Mouse (Mus musculus) adrenal gland, postnatal 36 days (tissue): ENCODE measurements around the gene Ciita. TPM values are rescaled to one million over a fixed set of nuclear protein-coding genes. Genes with fewer than 3 reads are reported as not detected.

Experiments
- DNase-seq, 2 experiments: peaks; one replicate each; pipeline ENCODE4 v3.0.0; 2021; ENCODE audit warnings: mixed read lengths in 1 of 2
- total RNA-seq, 2 experiments: library from RNA; stranded (reverse); gene quantifications; 2 replicates each; pipeline ENCODE4 v1.2.3; 2021

Gene Ciita
- total RNA-seq, 2 experiments from 2014 or later = 1.7 TPM

DNA sequence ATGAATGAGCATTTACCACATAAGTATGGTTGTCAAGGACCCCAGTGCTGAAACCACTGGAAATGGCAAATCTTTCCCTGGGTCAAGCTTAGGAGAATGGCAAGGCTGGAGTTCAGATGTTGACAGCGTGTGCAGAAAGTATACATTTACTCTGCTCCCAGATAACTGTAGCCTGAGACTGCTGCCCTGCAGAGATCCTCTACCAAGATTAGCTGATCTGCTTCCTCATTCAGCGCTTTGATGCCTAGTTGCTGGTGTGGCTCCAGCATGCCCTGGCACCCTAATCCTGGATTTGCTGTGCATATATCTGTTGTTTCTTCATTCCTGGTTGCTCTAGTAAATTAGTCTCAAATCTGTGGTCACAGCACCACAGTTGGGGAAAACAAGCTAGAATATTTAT is 74.0 kb downstream of the Ciita start:
- no peak for DNase-seq

DNA sequence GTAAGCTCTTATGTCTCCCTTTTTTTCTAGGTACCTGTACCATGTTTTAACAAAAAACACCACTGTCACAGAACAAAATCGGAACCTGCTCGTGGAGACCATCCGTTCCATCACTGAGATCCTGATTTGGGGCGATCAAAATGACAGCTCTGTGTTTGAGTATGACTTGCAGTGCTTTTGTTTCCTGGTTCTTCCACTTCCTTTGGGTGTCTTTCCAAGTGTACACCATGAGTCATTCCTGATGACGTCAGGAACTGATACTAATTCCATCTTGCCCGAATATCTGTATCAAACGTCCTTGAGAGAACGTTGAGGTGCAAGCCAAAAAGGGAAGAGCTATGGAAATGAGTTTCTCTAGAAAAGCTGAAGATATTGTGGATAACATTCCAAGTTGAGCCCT is 80.1 kb downstream of the Ciita start:
- peak in 1 of 2 experiments; percentile 30 for DNase-seq

DNA sequence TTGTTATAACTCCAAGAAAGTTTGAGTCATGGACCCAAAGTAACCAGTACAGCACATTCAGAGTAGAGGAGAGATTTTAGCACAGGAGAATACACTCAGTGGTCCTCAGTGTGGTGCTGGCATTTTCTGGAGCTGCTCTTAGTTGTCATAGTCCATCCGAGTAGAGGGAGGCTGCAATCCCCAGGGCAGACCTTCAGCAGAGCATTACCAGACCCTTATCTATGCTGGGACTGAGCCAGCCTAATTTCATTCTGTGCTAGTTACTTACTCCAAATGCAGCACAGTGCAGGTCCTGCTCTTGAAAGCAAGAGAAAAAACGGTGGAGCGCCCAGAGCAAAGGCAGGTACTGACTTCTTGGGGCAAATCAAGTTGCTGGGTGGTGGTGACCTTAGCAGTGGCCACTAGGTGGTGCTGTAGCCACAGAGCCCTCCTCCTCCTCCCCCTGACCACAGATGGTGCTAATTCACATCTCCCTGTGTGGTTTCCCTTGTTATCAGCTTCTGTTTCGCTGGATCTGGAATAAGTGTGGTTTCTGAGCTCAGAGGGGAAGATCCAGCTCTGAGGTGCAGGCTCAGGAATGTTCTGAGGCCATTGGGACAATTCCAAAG is 85.5 kb downstream of the Ciita start:
- peak; percentile 72 to 78 for DNase-seq

GRCm38 (mm10) chr16:10567153-10567552 is 87.3 kb downstream of the Ciita start:
- no peak for DNase-seq

DNA sequence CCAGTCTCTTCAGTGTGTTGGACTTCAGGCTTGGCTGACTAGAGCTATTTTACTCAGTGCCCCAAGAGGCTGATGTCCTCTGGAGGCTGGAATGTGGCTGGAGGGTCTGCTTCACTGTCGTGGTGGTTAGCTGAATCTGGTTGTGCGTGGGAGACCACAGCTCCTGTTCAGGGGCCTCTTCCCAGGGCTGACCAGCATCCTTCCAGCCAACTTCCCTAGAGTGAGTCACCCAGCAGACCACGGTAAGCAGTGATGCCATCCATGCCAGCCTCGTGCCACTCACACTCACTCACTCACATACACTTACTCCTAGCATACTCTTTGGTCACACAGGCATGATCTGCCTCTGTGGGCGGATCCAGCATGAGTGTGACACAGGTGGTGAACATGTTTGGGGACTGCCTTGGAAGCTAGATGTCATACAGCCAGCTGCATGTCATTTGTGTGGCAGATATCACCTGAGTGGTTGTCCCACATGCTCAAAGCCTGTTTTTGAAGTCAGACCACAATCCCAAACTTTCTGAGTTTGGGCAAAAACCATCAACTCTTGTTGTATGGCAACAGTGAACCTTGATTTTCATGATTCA is 90.0 kb downstream of the Ciita start:
- DNase-seq = no peak

GRCm38 (mm10) chr16:10570708-10571107 is 90.8 kb downstream of the Ciita start:
- peak; percentile 65 to 75 for DNase-seq

GRCm38 (mm10) chr16:10571820-10572219 is 92.0 kb downstream of the Ciita start:
- DNase-seq = no peak

DNA sequence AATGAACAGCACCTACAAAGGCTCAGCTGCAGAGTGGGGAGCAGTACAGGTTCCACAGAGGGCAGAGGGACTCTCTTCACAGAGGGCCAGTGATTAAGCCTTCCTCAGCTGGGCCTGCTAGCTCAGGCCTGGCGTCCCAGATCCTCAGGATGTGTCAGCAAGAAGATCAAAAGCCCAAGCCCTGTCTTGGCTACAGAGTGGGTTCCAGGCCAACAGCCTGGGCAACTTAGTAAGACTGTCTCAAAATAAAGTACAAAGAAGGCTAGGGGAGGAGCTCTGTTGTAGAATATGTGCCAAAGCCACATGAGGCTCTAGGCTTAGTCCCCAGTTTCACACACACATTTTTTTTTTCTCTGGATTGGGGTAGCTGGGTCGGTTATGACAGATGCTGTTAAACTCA is 95.1 kb downstream of the Ciita start:
- DNase-seq = peak in 1 of 2 experiments; percentile 18

GRCm38 (mm10) chr16:10575915-10576314 is 96.1 kb downstream of the Ciita start:
- DNase-seq = no peak

GRCm38 (mm10) chr16:10577548-10577947 is 97.7 kb downstream of the Ciita start:
- peak; percentile 46 to 59 for DNase-seq

Other genes with a start within 250 kb of the Ciita start
- 1 to 10 TPM; 6.0 to 7.0 TPM for gene Emp2, start 166.1 kb upstream of the Ciita start, total RNA-seq
- gene Tekt5, start 84.6 kb upstream of the Ciita start, total RNA-seq = not detected
- 10 to 100 TPM; 27.3 to 29.6 TPM for gene Nubp1, start 68.1 kb upstream of the Ciita start, total RNA-seq
- gene Tvp23a, start 32.7 kb upstream of the Ciita start, total RNA-seq = 1 to 10 TPM; 1.2 to 1.6 TPM
- 10 to 100 TPM; 21.0 to 22.4 TPM for gene Dexi, start 63.0 kb downstream of the Ciita start, total RNA-seq
- gene Clec16a, start 65.3 kb downstream of the Ciita start, total RNA-seq = 10 to 100 TPM; 37.4 to 46.9 TPM